Mouse (Mus musculus) spleen, adult 2 months (tissue): Measurements from ENCODE around the gene 5330417C22Rik. TPM values are rescaled to one million over a fixed set of nuclear protein-coding genes. Genes with fewer than 3 reads are reported as not detected.

Experiments
- DNase-seq, 2 experiments: peaks; one replicate each; pipeline versions ENCODE4 v3.0.0 to v3.0.0-alpha.2; 2012 to 2021; ENCODE audit warnings: low spot score in 2 of 2, low read depth in 1 of 2
- H3K27ac ChIP-seq: fragments of 200-500 bp; 2 replicates; pipeline ENCODE4 v1.5.1; 2012; ENCODE audit warnings: low read length, inconsistent platforms; ENCODE audit not compliant: insufficient read depth
- H3K27me3 ChIP-seq: fragments of 200-500 bp; 2 replicates; pipeline ENCODE4 v1.6.1; 2012; ENCODE audit warnings: mild to moderate bottlenecking, moderate library complexity, low read length, inconsistent platforms; ENCODE audit not compliant: control insufficient read depth, insufficient read depth
- H3K36me3 ChIP-seq: fragments of 200-500 bp; 2 replicates; pipeline ENCODE4 v1.6.1; 2012; ENCODE audit warnings: mild to moderate bottlenecking, low read length, inconsistent platforms; ENCODE audit not compliant: control insufficient read depth, insufficient read depth
- H3K4me1 ChIP-seq: fragments of 200-500 bp; 2 replicates; pipeline ENCODE4 v1.6.1; 2011; ENCODE audit warnings: inconsistent platforms; ENCODE audit not compliant: control insufficient read depth, insufficient read depth, insufficient read length
- H3K4me3 ChIP-seq: fragments of 200-500 bp; 2 replicates; pipeline ENCODE4 v1.5.1; 2011; ENCODE audit warnings: mild to moderate bottlenecking, inconsistent platforms; ENCODE audit not compliant: insufficient read depth, insufficient read length; ENCODE audit errors: extremely low read depth
- CTCF ChIP-seq: fragments of 200-500 bp; IDR thresholded peaks from 2 replicates; pipeline ENCODE4 v1.5.1; 2011; ENCODE audit warnings: mild to moderate bottlenecking, inconsistent platforms; ENCODE audit not compliant: insufficient read depth, insufficient read length, insufficient replicate concordance; ENCODE audit errors: extremely low read depth
- POLR2A ChIP-seq: fragments of 200-500 bp; IDR thresholded peaks from 2 replicates; pipeline ENCODE4 v1.6.1; 2011; ENCODE audit warnings: low read depth, low read length, inconsistent platforms
- WGBS: fragments of 180-500 bp; shearing (Covaris S2); methylation state at CpG from one replicate; pipeline ENCODE4 v1.1.7; 2018; 5-methylcytosine and 5-hydroxymethylcytosine counted together
- polyA plus RNA-seq: library from polyadenylated mRNA; depleted of rRNA; stranded (reverse); fragments of >200 nt; gene quantifications from 2 replicates; pipeline ENCODE4 v1.2.3, GENCODE M21; 2012; rRNA removed

Gene 5330417C22Rik
- polyA plus RNA-seq, 1 experiment: 2.5 TPM

DNA sequence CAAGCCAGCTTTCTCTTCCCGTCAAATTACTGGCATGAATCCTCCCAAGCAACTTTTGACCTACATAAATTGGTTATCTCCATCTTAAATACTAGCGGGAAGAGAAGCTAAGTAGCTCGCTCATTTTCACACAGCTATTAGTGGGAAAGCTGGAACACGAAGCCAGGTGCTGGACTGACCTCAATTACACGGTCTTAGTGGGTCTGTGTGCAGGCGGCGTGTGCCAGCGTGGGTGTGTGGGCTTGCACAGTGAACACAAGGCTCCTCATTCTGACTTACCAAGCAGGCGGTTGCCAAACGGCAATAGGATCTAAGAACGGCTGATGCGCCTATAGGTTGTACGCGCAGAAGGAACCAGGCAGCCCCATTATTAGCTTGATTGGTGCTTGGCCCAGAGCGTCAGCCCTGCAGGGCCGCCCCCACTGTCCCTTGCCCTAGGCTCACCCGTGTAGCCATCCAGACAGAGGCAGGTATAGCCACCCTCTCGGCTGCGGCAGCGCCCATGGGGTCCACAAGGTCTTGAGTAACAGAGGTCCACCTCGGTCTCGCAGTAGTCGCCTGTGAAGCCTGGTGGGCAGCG is 129.9 kb downstream of the 5330417C22Rik start:
- 93% methylated on average over 24 of the region's 24 CpGs for WGBS
- no peak overlapping the region for H3K27ac ChIP-seq
- H3K4me3 ChIP-seq: no peak overlapping the region
- no peaks in the 10 kb centered on the region for H3K36me3 ChIP-seq
- DNase-seq: no peak
- no peaks in the 10 kb centered on the region for H3K4me1 ChIP-seq
- H3K27me3 ChIP-seq: no peaks in the 10 kb centered on the region
- TF ChIP-seq POLR2A (no peak), CTCF (no peak)

Other genes starting within 250 kb of the 5330417C22Rik start
- gene Mybphl, start 171.6 kb downstream of the 5330417C22Rik start, polyA plus RNA-seq: 0.15 and 0.28 TPM in 2 replicates
- gene Psrc1, start 152.7 kb downstream of the 5330417C22Rik start, polyA plus RNA-seq: 5.4 and 6.1 TPM in 2 replicates
- 2.6 and 4.2 TPM in 2 replicates for gene Celsr2, start 121.0 kb downstream of the 5330417C22Rik start, polyA plus RNA-seq
- gene Sars, start 91.3 kb downstream of the 5330417C22Rik start, polyA plus RNA-seq: 22.2 and 27.0 TPM in 2 replicates
- gene 1700013F07Rik, start 2.4 kb downstream of the 5330417C22Rik start, polyA plus RNA-seq: not detected in 2 replicates
- gene Tmem167b, start 25.9 kb upstream of the 5330417C22Rik start, polyA plus RNA-seq: 2.4 and 2.6 TPM in 2 replicates
- 1.2 and 1.3 TPM in 2 replicates for gene Taf13, start 35.2 kb upstream of the 5330417C22Rik start, polyA plus RNA-seq
- 2.6 and 2.9 TPM in 2 replicates for gene Wdr47, start 54.7 kb upstream of the 5330417C22Rik start, polyA plus RNA-seq
- 21.4 and 29.2 TPM in 2 replicates for gene Clcc1, start 117.4 kb upstream of the 5330417C22Rik start, polyA plus RNA-seq
- 1.8 and 2.5 TPM in 2 replicates for gene Gpsm2, start 185.8 kb upstream of the 5330417C22Rik start, polyA plus RNA-seq
- 0.05 and 0.07 TPM in 2 replicates for gene Aknad1, start 203.1 kb upstream of the 5330417C22Rik start, polyA plus RNA-seq